Mouse (Mus musculus): ENCODE data around the gene Rps15a.

DNA sequence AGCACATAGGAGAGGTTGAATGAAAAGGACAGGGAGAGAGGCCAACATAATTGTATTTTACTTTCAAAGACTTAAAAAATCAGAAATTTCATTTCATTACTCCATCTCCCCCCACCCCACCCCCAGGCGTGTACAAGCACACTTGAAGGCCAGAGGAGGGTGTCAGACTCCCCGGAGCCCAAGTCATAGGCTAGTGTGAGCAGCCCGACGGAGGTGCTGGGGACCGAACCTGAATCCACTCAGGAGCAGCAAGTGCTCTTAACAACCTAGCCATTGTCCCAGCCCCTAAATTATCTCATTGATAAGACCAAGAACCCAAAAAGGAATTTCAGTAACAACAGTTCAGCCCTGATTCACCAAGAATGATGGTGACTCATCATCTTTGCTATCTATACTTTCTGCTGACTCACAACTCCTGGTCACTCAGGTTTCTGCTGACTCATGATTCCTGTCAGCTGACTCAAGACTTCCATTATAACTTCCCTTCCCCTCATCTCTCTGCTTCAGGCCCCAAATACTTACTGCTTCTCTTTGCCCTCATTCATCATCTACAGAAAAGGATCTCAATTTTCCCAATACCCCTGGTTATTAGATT lies 11.4 kb downstream of the Rps15a start:
- no peak for TF ChIP-seq POLR2A (IDR thresholded peaks at IDR 0.05; ENCODE audit: control insufficient read depth, extremely low read depth, insufficient read depth, low read length, poor library complexity)
- TF ChIP-seq CTCF (IDR thresholded peaks at IDR 0.05; ENCODE audit: borderline replicate concordance, control insufficient read depth, extremely low read depth, insufficient read depth, low read length, poor library complexity), result no peak
